Mouse (Mus musculus) C2C12 (cell line): ENCODE results near the gene Nr5a2.

Source experiments
- CEBPB ChIP-seq: IDR thresholded peaks from one replicate; pipeline ENCODE4 v1.6.1; 2011; ENCODE audit warnings: low read depth, mild to moderate bottlenecking, control low read depth, moderate library complexity
- CTCF ChIP-seq: IDR thresholded peaks from one replicate; pipeline ENCODE4 v1.5.1; 2011; ENCODE audit not compliant: control insufficient read depth, insufficient read depth, insufficient read length
- USF1 ChIP-seq: IDR thresholded peaks from one replicate; pipeline ENCODE4 v1.6.1; 2011; ENCODE audit warnings: low read depth, mild to moderate bottlenecking, control low read depth, moderate library complexity

GRCm38 (mm10) chr1:136894753-136895152 is 65.5 kb downstream of the Nr5a2 start:
- TF ChIP-seq CTCF (no peak), CEBPB (no peak), USF1 (no peak)
